Mouse (Mus musculus) lung, embryonic 14.5 days (tissue): Measurements from ENCODE around the gene Tnks1bp1. TPM values are rescaled to one million over a fixed set of nuclear protein-coding genes. Genes with fewer than 3 reads are reported as not detected.
A peak's percentile ranks its signal among the peaks of the same experiment; 100 is the strongest.

Experiments used
- ATAC-seq: fragments of 200-750 bp; cut with Nextera tagmentation; 2 replicates; pipeline ENCODE4 v1.8.0; 2017; ENCODE audit warnings: mild to moderate bottlenecking, moderate TSS enrichment, moderate library complexity; ENCODE audit not compliant: insufficient read depth
- DNase-seq: peaks from one replicate; pipeline ENCODE4 v3.0.0-alpha.2; 2015
- H3K27ac ChIP-seq: fragments of 300-500 bp; sonication (generic); 2 replicates; pipeline ENCODE4 v1.5.1; 2014; ENCODE audit warnings: low read depth, mild to moderate bottlenecking, moderate library complexity
- H3K27me3 ChIP-seq: fragments of 300-500 bp; sonication (generic); 2 replicates; pipeline ENCODE4 v1.6.1; 2014; ENCODE audit warnings: low read length, control low read depth; ENCODE audit not compliant: insufficient read depth
- H3K36me3 ChIP-seq: fragments of 300-500 bp; sonication (generic); 2 replicates; pipeline ENCODE4 v1.6.1; 2014; ENCODE audit warnings: control low read depth; ENCODE audit not compliant: insufficient read depth
- H3K4me1 ChIP-seq: fragments of 300-500 bp; sonication (generic); 2 replicates; pipeline ENCODE4 v1.6.1; 2014; ENCODE audit warnings: antibody characterized with exemption, control low read depth; ENCODE audit not compliant: insufficient read depth
- H3K4me2 ChIP-seq: fragments of 300-500 bp; sonication (generic); 2 replicates; pipeline ENCODE4 v1.6.1; 2014; ENCODE audit warnings: mild to moderate bottlenecking
- H3K4me3 ChIP-seq: fragments of 300-500 bp; sonication (generic); 2 replicates; pipeline ENCODE4 v1.5.1; 2014; ENCODE audit warnings: low read depth, low read length
- H3K9ac ChIP-seq: fragments of 300-500 bp; sonication (generic); 2 replicates; pipeline ENCODE4 v1.6.1; 2014
- H3K9me3 ChIP-seq: fragments of 300-500 bp; sonication (generic); 2 replicates; pipeline ENCODE4 v1.6.1; 2016; ENCODE audit warnings: low read depth, low read length, control low read depth
- CTCF ChIP-seq: IDR thresholded peaks from 2 replicates; pipeline ENCODE4 v1.5.1; 2016; ENCODE audit warnings: antibody characterized with exemption, low read depth
- WGBS: fragments of 180-500 bp; shearing (Covaris S2); extraction: QIAGEN DNeasy Blood & Tissue Kit; methylation state at CpG from one replicate; pipeline ENCODE4 v1.1.7; 2014; 5-methylcytosine and 5-hydroxymethylcytosine counted together
- polyA plus RNA-seq: library from polyadenylated mRNA; unstranded; fragments of >200 nt; fragmentation: Nextera tagmentation; extraction: Ambion mirVana; gene quantifications from 2 replicates; pipeline ENCODE4 v1.2.1, GENCODE M21; 2014

Gene Tnks1bp1
- polyA plus RNA-seq, 1 experiment from 2014 or later, result 13.7 TPM

DNA sequence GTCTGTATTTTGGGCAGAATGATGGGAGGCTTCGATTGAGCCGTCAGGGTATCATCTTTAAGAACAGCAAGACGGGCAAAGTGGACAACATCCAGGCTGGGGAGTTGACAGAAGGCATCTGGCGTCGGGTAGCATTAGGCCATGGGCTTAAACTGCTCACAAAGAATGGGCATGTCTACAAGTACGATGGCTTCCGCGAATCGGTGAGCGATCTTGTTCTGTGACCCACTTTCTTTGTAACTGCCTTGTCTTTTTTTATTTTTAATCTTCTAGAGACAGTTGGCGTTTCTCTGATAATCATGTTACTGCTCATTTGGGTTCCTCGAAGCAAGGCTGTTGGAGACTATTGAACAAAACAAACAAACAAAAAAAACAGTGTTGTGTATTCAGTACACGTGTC is 9.5 kb upstream of the Tnks1bp1 start:
- WGBS, result 75% methylated on average over 13 of the region's 13 CpGs
- no peak for TF ChIP-seq CTCF
- DNase-seq (no peak), ATAC-seq (no peak)
- Histone ChIP-seq H3K27ac (peak overlapping the region; percentile 21; the same call in 1 of the 2 replicates), H3K4me1 (peaks cover 14% of the 10 kb centered on the region; the same call in 1 of the 2 replicates), H3K27me3 (no peaks in the 10 kb centered on the region), H3K36me3 (peaks cover 48% of the 10 kb centered on the region), H3K4me3 (peak overlapping the region; percentile 74), H3K9me3 (no peaks in the 10 kb centered on the region), H3K9ac (peak overlapping the region; percentile 88), H3K4me2 (peak overlapping the region; percentile 76)

DNA sequence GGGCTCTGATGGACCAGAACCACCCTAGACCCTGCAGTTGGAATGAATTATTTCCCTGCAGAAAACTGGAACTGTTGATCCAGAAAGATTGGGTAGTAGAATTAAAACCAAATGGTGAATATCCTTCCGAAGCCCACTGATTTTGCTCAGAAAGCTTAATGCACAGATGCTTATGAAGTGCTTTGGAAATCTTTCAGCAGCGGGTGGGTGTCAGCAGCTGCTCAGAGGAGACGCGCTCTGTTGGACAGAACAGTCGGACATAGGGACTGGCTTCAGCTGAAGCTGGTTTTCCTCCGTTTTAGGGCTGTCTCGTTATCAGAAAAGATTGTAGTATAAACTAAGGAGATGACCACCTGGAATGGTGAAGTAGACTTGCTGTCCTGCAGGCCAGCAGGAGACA is 4.2 kb upstream of the Tnks1bp1 start:
- no peak overlapping the region for H3K9ac ChIP-seq
- H3K4me1 ChIP-seq, result 0 out of 2 replicates have a peak, but pooled peaks cover under 1% of the 10 kb centered on the region
- H3K27ac ChIP-seq, result no peak overlapping the region
- no peaks in the 10 kb centered on the region for H3K9me3 ChIP-seq
- DNase-seq (no peak), ATAC-seq (no peak)
- no peak overlapping the region for H3K4me2 ChIP-seq
- TF ChIP-seq CTCF, result no peak
- no peaks in the 10 kb centered on the region for H3K27me3 ChIP-seq
- 88% methylated on average over 7 of the region's 7 CpGs for WGBS
- H3K36me3 ChIP-seq, result peaks cover 86% of the 10 kb centered on the region
- H3K4me3 ChIP-seq, result no peak overlapping the region

DNA sequence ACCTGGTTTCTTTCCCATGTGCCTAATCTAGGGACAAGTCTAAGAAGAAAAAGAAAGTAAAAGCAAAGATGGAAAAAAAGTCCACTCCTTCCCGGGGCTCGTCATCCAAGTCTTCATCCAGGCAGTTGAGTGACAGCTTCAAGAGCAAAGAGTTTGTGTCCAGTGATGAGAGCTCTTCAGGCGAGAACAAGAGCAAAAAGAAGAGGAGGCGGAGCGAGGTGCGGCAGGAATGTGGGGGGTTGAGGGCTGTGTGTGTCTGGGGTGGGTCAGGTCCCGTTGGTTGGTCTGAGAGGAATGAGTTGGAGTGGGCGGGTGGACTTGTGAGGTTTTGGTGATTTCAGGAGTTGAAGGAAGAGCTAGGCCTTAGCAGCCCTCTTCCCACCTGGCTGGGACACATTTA is 1.6 kb upstream of the Tnks1bp1 start:
- Histone ChIP-seq H3K27ac (no peak overlapping the region), H3K27me3 (no peaks in the 10 kb centered on the region), H3K9ac (no peak overlapping the region), H3K36me3 (peaks cover 61% of the 10 kb centered on the region), H3K4me2 (no peak overlapping the region), H3K9me3 (no peaks in the 10 kb centered on the region), H3K4me3 (no peak overlapping the region), H3K4me1 (peaks cover 6% of the 10 kb centered on the region)
- 70% methylated on average over 8 of the region's 8 CpGs for WGBS
- no peak for TF ChIP-seq CTCF
- ATAC-seq, result no peak
- DNase-seq, result no peak

DNA sequence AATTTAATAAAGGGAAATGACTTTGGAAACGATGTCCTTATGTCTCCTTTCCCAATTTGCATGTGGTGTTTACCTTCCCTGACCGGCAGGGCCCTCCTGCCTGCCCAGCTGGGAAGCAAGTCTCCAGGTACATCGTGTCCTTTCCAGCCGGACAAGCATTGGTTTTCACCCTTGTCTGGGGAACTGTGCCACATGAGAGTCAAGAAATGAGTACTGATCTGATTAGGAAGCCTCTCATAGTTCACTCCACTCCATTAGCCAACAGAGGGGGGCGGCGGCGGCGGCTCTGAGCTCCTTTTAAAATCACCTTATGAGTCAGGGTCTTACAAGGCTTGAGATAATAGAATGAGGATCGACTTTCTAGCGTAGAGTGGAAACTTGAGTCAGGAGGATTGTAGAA is 741 bp upstream of the Tnks1bp1 start:
- Histone ChIP-seq H3K9ac (peak overlapping the region; percentile 45), H3K9me3 (no peaks in the 10 kb centered on the region), H3K4me2 (peak overlapping the region; percentile 61), H3K4me3 (peak overlapping the region; percentile 67), H3K4me1 (peaks cover 9% of the 10 kb centered on the region), H3K27me3 (no peaks in the 10 kb centered on the region), H3K27ac (peak overlapping the region; percentile 91), H3K36me3 (peaks cover 57% of the 10 kb centered on the region)
- peak; percentile 24; the same call in 1 of the 2 replicates for TF ChIP-seq CTCF
- ATAC-seq, result no peak
- peak; percentile 7 for DNase-seq
- 34% methylated on average over 10 of the region's 10 CpGs for WGBS

DNA sequence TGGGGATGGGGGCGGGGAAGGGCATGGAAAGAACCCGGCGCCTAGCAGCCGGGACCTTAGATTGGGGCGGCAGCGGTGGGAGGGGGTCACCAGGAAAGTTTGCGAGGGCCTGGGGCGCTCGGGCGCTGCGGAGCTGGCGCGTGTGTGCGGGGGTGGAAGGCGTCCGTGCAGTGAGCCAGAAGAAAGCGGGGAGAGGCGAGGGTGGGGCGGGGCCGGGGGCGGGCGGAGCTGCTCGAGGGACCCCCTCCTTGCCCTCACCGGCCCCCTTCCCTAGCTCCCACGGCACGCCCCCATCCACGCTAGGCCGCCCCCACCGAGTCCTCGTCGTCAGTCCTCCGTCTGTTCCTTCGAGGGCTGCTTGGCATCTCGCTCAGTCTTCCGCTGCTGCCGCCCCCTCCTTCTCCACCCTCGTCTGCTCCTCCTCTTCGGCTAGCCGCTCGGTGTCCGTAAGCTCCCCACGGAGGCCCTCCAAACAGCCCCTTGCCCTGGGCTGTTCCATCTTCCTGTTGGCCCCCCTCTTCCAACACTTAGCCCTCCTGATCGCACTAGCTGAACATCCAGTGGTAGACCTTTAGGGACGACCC is 438 bp downstream of the Tnks1bp1 start:
- peak; percentile 83 for DNase-seq
- Histone ChIP-seq H3K9me3 (no peaks in the 10 kb centered on the region), H3K27me3 (no peaks in the 10 kb centered on the region), H3K36me3 (peaks cover 53% of the 10 kb centered on the region), H3K27ac (peak overlapping the region; percentile 91), H3K4me2 (peak overlapping the region; percentile 61), H3K4me1 (peaks cover 9% of the 10 kb centered on the region), H3K9ac (peak overlapping the region; percentile 68), H3K4me3 (peak overlapping the region; percentile 67)
- peak; percentile 65 for ATAC-seq
- WGBS, result 0% methylated on average over 39 of the region's 44 CpGs
- TF ChIP-seq CTCF, result no peak

DNA sequence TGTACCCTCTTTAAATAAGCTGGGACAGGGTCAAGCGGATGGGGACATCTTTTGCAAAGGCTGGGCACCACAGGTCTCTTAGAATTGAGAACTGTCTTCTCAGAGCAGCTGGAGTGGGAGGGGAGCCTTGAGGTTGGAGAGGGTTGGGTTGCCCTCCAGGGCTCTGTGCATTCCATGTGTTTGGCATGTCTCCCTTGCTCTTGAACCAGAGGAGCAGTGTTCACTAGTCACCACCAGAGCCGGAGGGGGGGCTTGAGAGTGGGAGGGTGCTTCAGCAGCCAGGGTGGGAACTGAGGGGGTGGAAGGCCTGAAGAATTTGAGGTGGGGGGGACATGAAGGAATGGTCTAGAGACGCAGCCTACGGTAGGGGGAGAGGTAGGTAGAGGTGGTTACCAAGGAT is 1.5 kb downstream of the Tnks1bp1 start:
- H3K9ac ChIP-seq, result peak overlapping the region; percentile 1; the same call in 1 of the 2 replicates
- peak; percentile 44 for DNase-seq

DNA sequence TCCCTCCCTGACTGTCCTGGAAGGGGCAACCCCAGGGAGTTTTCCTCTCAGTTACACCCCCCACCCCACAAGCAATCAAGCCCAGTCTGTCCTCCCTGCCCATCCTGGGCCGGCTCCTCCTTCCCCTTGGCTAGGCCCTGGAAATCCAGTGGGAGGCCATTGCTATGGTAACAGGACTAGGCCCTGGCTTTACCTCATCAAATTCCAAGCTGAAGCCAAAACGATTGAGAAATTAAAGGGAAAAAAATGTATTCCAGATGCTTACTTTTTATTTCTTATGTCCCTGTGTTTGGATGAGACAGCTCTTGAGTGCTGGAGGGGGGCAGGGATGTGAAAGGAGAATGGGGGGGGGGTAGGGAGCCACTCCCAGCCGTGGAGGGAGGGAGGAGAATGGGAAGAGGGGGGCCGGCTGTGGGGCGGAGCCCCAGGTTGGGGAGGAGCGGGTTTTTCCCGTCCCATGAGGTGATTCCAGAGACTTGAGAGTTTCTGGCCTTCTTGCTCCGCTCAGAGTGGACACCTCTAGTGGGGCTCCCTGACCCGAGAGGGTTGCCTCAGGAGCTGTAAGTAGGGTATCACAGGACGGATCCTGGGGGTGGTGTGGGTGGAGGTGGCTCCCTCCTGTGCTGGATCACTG is 2.3 kb downstream of the Tnks1bp1 start:
- Histone ChIP-seq H3K9me3 (no peaks in the 10 kb centered on the region), H3K4me3 (peak overlapping the region; percentile 33), H3K27me3 (no peaks in the 10 kb centered on the region), H3K4me1 (peaks cover 9% of the 10 kb centered on the region), H3K36me3 (peaks cover 53% of the 10 kb centered on the region), H3K9ac (peak overlapping the region; percentile 30), H3K27ac (peak overlapping the region; percentile 91), H3K4me2 (peak overlapping the region; percentile 61)
- DNase-seq (peak; percentile 90), ATAC-seq (peak; percentile 55)
- no peak for TF ChIP-seq CTCF
- 6% methylated on average over 10 of the region's 10 CpGs for WGBS

More for the DNA sequence above, 1.5 kb downstream of the Tnks1bp1 start:
- WGBS, result 55% methylated on average over 4 of the region's 4 CpGs
- H3K27ac ChIP-seq, result peak overlapping the region; percentile 91
- H3K4me1 ChIP-seq, result peaks cover 9% of the 10 kb centered on the region
- no peak for ATAC-seq
- peak overlapping the region; percentile 67; the same call in 1 of the 2 replicates for H3K4me3 ChIP-seq
- peak overlapping the region; percentile 61 for H3K4me2 ChIP-seq
- no peaks in the 10 kb centered on the region for H3K9me3 ChIP-seq
- H3K36me3 ChIP-seq, result peaks cover 52% of the 10 kb centered on the region
- TF ChIP-seq CTCF, result 0 out of 2 replicates have a peak, but pooled peaks have one; percentile 10
- H3K27me3 ChIP-seq, result no peaks in the 10 kb centered on the region
